Mouse (Mus musculus) embryonic fibroblast, embryonic 13.5 days (primary cell): ENCODE data around the gene Sh3bp1.
"Not testable (repeated sequence)": the region's sequence is repeated elsewhere in the genome, so short reads cannot be mapped to it uniquely, and the experiment has no call there.

Source experiments
- CTCF ChIP-seq: IDR thresholded peaks from 2 replicates; pipeline ENCODE4 v1.5.1; 2011; ENCODE audit warnings: mild to moderate bottlenecking, control low read depth, low read length, moderate library complexity, borderline replicate concordance; ENCODE audit not compliant: insufficient read depth
- POLR2A ChIP-seq: IDR thresholded peaks from 2 replicates; pipeline ENCODE4 v1.6.1; 2011; ENCODE audit warnings: low read depth, mild to moderate bottlenecking, control low read depth, low read length, moderate library complexity

GRCm38 (mm10) chr15:78878792-78879516 lies 20.6 kb upstream of the Sh3bp1 start:
- TF ChIP-seq CTCF, POLR2A: not testable (repeated sequence)
